Mouse (Mus musculus) liver, embryonic 14.5 days (tissue): ENCODE data around the gene Samd7. TPM values are rescaled to one million over a fixed set of nuclear protein-coding genes. Genes with fewer than 3 reads are reported as not detected.

Experiments used
- ATAC-seq: fragments of 200-750 bp; cut with Nextera tagmentation; 2 replicates; pipeline ENCODE4 v1.8.0; 2017; ENCODE audit warnings: moderate number of reproducible peaks, mild to moderate bottlenecking, moderate library complexity; ENCODE audit not compliant: insufficient read depth
- DNase-seq, 3 experiments: peaks; one replicate each; pipeline ENCODE4 v3.0.0-alpha.2; 2012 to 2013; ENCODE audit warnings: low read depth in 3 of 3, low spot score in 3 of 3
- H3K27ac ChIP-seq: fragments of 300-500 bp; sonication (generic); 2 replicates; pipeline ENCODE4 v1.5.1; 2014; ENCODE audit warnings: moderate library complexity, mild to moderate bottlenecking, control low read depth, inconsistent platforms
- H3K27me3 ChIP-seq: fragments of 300-500 bp; sonication (generic); 2 replicates; pipeline ENCODE4 v1.6.1; 2014; ENCODE audit warnings: mild to moderate bottlenecking, low read length, moderate library complexity; ENCODE audit not compliant: control insufficient read depth, insufficient read depth
- H3K36me3 ChIP-seq: fragments of 300-500 bp; sonication (generic); replicated peaks from 2 replicates; pipeline ENCODE4 v1.6.1; 2014; ENCODE audit warnings: low read depth; ENCODE audit not compliant: control insufficient read depth, insufficient read depth
- H3K4me1 ChIP-seq, 2 experiments: fragments of 200-500 bp in 1 of 2; fragments of 300-500 bp in 1 of 2; sonication (generic) in 1 of 2; replicated peaks; 2 replicates each; pipeline ENCODE4 v1.6.1; 2012 to 2014; ENCODE audit warnings: antibody characterized with exemption in 1 of 2, inconsistent platforms in 1 of 2, low read length in 1 of 2; ENCODE audit not compliant: control insufficient read depth in 2 of 2, insufficient read depth in 2 of 2
- H3K4me2 ChIP-seq: fragments of 300-500 bp; sonication (generic); 2 replicates; pipeline ENCODE4 v1.6.1; 2014; ENCODE audit warnings: low read depth, mild to moderate bottlenecking, control low read depth, moderate library complexity
- H3K4me3 ChIP-seq, 2 experiments: fragments of 200-500 bp in 1 of 2; fragments of 300-500 bp in 1 of 2; sonication (generic) in 1 of 2; 2 replicates each; pipeline ENCODE4 v1.5.1; 2012 to 2014; ENCODE audit warnings: low read depth in 2 of 2, low read length in 2 of 2, mild to moderate bottlenecking in 2 of 2, control low read depth in 1 of 2, inconsistent platforms in 1 of 2, moderate library complexity in 1 of 2; ENCODE audit not compliant: insufficient read depth in 1 of 2
- H3K9ac ChIP-seq: fragments of 300-500 bp; sonication (generic); replicated peaks from 2 replicates; pipeline ENCODE4 v1.6.1; 2014; ENCODE audit warnings: mild to moderate bottlenecking, control low read depth, moderate library complexity
- H3K9me3 ChIP-seq: fragments of 300-500 bp; sonication (generic); 2 replicates; pipeline ENCODE4 v1.6.1; 2016; ENCODE audit warnings: low read length, mixed read lengths; ENCODE audit not compliant: control insufficient read depth
- CTCF ChIP-seq: IDR thresholded peaks from 2 replicates; pipeline ENCODE4 v1.5.1; 2016; ENCODE audit warnings: antibody characterized with exemption, low read depth, control low read depth
- EP300 ChIP-seq: IDR thresholded peaks from 2 replicates; pipeline ENCODE4 v1.6.1; 2016; ENCODE audit warnings: antibody characterized with exemption, low read depth
- WGBS: fragments of 180-500 bp; shearing (Covaris S2); extraction: QIAGEN DNeasy Blood & Tissue Kit; methylation state at CpG from one replicate; pipeline ENCODE4 v1.1.7; 2014; ENCODE audit not compliant: insufficient replicate concordance; 5-methylcytosine and 5-hydroxymethylcytosine counted together
- polyA plus RNA-seq, 2 experiments: library from polyadenylated mRNA; depleted of rRNA in 1 of 2; stranded (reverse) in 1 of 2; unstranded in 1 of 2; fragments of >200 nt; fragmentation: Nextera tagmentation in 1 of 2; extraction: Ambion mirVana in 1 of 2; gene quantifications; 2 replicates each; pipeline versions ENCODE4 v1.2.1 to v1.2.3; 2012 to 2014

Gene Samd7
- polyA plus RNA-seq, 2 experiments = 0.07 TPM; not detected in 1

DNA sequence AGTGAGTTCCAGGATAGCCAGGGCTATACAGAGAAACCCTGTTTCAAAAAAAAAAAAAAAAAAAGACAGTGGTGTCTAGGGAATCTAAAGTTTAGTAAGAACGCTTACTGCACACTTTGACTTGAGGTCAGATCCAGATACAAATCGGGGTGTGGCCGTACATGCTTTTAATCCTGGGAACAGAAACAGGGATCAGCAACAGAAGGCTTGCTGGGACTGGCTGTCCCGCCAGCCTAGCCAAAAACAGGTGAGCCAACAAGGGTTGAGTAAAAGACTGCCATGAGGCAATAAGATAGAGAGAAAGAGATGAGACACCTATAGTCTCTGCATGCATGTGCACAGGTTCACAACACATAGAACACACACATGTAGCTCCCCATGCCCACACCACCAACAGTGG is 8.6 kb downstream of the Samd7 start:
- ATAC-seq = no peak
- no peak overlapping the region for H3K9ac ChIP-seq

DNA sequence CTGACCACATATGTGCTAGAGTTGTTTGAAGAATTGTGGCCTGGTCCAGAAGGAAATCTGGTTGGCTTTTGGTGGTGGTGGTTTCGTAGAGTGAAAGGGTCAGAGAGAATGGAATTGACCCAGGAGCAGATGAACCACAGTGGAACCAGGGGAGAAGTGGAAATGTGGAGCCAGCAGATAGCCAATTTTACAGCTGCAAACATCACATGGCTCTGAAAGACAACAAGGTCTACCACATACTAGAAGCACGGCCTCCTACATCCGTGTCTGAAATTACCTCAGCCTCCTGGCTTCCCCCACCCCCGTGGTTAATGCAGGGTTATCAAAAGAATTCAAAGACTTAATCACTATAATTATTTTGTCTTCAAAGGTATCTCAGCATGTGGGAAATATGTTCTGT is 18.8 kb downstream of the Samd7 start:
- Histone ChIP-seq H3K4me2 (peak overlapping the region; percentile 80), H3K27ac (peak overlapping the region; percentile 97), H3K9me3 (no peaks in the 10 kb centered on the region), H3K4me3 (peak overlapping the region in 1 of 2 experiments; percentile 58; a peak in 2 of 4 replicates), H3K4me1 (peaks cover 34 to 39% of the 10 kb centered on the region in 2 experiments), H3K27me3 (no peaks in the 10 kb centered on the region), H3K36me3 (no peaks in the 10 kb centered on the region), H3K9ac (peak overlapping the region; percentile 75)
- TF ChIP-seq CTCF (no peak), EP300 (peak; percentile 46; the same call in 1 of the 2 replicates)
- ATAC-seq (no peak), DNase-seq (peak; percentile 26 to 49 (median 29))
- WGBS = 36% methylated on average over 4 of the region's 4 CpGs

More for the DNA sequence above, 8.6 kb downstream of the Samd7 start:
- TF ChIP-seq CTCF (no peak), EP300 (no peak)
- Histone ChIP-seq H3K4me3 (no peak overlapping the region), H3K9me3 (no peaks in the 10 kb centered on the region), H3K4me1 (no peaks in the 10 kb centered on the region), H3K27ac (no peak overlapping the region), H3K4me2 (no peak overlapping the region), H3K27me3 (no peaks in the 10 kb centered on the region), H3K36me3 (no peaks in the 10 kb centered on the region)
- WGBS = 68% methylated on average over 4 of the region's 4 CpGs
- no peak for DNase-seq

DNA sequence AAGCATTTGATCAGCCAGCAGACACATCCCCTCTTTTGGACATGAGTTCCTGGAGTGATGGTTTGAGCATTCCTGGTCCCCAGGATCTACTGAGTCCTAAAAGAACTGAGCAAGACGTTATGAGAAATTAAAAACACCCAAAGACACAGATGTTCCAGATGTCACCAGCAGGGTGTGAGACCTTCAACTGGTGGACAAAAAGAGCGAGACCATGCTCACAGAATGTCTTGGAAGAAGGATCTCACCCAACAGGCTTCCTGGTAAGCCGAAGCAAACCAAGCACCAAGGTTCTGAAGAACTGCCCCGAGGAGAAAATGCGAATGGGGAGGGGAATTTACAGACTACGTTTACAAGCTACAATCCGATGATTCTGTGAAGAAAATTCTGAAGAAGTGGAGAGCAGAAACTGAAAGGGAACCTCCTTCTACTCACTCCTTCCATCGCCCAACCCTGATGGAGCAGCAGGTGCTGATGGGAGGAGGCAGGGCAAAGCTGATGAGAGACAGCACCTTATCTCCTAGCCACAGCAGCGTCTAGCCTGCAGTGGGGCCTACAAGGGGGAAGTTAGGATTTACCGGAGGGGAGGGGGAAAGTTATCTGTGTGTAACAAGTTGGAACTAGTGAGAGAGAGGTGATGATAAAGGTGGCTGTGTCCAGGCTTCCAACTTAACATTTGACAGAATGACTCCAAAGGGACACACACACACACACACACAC is 19.4 kb downstream of the Samd7 start:
- no peaks in the 10 kb centered on the region for H3K36me3 ChIP-seq
- TF ChIP-seq CTCF (peak; percentile 57), EP300 (peak; percentile 99)
- peak; percentile 96 to 97 (median 97) for DNase-seq
- peaks cover 34 to 39% of the 10 kb centered on the region in 2 experiments for H3K4me1 ChIP-seq
- peak overlapping the region; percentile 75 for H3K9ac ChIP-seq
- 11% methylated on average over 10 of the region's 10 CpGs for WGBS
- no peaks in the 10 kb centered on the region for H3K27me3 ChIP-seq
- peak; percentile 97 for ATAC-seq
- peak overlapping the region; percentile 97 for H3K27ac ChIP-seq
- H3K4me3 ChIP-seq = peak overlapping the region; percentile 58 to 63
- H3K9me3 ChIP-seq = no peaks in the 10 kb centered on the region
- H3K4me2 ChIP-seq = peak overlapping the region; percentile 80

DNA sequence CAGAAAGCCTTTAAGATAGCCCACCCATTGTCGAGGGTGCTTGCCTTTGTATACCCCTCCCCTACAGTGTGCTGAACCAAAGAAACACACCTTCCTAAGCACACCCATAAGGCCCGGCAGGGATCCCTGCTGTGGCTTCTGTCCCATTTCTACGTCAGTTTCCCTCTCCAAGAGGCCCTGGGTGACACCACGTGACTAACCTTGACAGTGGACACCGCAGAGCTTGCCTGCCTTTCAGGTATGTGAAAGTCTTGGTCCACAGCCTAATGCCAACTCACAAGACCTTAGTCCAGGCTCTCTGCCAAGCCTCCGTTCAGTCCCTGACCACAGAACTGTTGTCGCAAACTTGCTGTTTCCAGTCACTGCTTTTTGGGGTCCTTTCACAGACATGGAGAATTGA is 20.1 kb downstream of the Samd7 start:
- Histone ChIP-seq H3K4me3 (peak overlapping the region; percentile 25 to 29), H3K9ac (peak overlapping the region; percentile 57), H3K9me3 (no peaks in the 10 kb centered on the region), H3K36me3 (no peaks in the 10 kb centered on the region), H3K27ac (peak overlapping the region; percentile 88), H3K4me2 (peak overlapping the region; percentile 80), H3K27me3 (no peaks in the 10 kb centered on the region), H3K4me1 (peaks cover 34 to 39% of the 10 kb centered on the region in 2 experiments)
- 16% methylated on average over 7 of the region's 7 CpGs for WGBS
- ATAC-seq = peak; percentile 82
- TF ChIP-seq CTCF (no peak), EP300 (no peak)
- peak; percentile 57 to 75 (median 67) for DNase-seq

DNA sequence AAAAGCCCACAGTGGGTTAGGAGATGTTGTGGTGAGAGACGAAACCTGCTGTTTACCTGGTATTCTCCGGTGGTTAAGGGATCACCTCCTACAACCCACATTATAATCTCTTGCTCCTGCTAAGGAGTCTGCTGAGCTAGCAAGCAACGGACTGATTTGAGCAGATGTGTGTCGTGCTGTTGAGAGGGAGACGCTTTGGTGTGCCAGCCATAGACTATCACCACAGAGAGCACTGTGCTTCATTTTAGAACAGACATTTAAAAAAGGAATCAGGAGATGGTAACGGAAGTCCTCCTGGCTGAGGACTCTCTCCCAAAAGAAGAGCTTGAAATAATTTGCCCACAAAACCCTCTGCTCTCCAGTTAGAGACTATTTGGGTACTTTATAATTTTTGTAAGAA is 21.2 kb downstream of the Samd7 start:
- H3K4me3 ChIP-seq = no peak overlapping the region
- peaks cover 34 to 40% of the 10 kb centered on the region in 2 experiments for H3K4me1 ChIP-seq
- peak overlapping the region; percentile 45 for H3K27ac ChIP-seq
- H3K9ac ChIP-seq = no peak overlapping the region
- H3K27me3 ChIP-seq = no peaks in the 10 kb centered on the region
- DNase-seq = no peak
- no peaks in the 10 kb centered on the region for H3K9me3 ChIP-seq
- no peaks in the 10 kb centered on the region for H3K36me3 ChIP-seq
- TF ChIP-seq CTCF = no peak
- TF ChIP-seq EP300 = no peak
- ATAC-seq = no peak
- 64% methylated on average over 6 of the region's 6 CpGs for WGBS
- 0 out of 2 replicates have a peak overlapping the region, but pooled peaks have one; percentile 8 for H3K4me2 ChIP-seq
